Mouse (Mus musculus): ENCODE results near the gene Rpp38.
A peak's percentile ranks its signal among the peaks of the same experiment; 100 is the strongest.

The Rpp38 gene

DNA sequence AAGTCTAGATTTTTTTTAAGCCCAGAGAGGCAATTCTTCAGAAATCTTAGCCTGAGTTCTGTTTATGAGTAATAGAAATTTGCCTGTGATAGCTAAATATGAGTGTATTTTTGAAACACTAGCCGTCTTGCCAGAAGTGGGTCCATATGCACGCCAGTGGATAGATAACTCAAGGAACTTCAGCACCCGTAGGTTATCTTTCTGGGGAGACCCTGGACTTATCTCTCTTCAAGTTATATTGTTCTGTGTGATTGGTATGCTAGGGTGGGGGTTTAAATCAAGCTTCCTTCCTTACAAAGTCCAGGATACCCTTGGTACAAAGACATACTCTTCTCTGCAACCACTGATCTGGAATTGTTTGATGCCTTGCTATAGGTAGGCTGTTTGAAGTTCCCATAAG, 46.7 kb downstream of the Rpp38 start:
- DNase-seq (ENCODE audit: low read depth, low spot score) = no peak

DNA sequence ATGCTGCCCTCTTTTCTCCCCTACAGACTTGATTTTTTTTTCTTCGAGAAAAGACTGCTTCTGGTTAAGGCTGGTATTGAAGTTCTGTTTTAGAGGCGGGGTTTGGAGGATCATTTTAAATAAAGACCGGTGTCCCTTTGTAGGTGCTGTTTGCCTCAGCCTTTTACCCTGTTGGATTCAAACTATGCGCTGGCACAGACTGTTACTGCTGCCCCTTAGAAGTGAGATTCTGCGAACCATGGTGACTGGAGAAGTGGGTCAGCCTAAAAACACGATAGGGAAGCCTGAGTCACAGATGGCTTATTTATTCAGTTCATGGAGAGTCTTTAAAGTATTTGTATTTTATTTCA, 47.3 kb downstream of the Rpp38 start:
- no peak for DNase-seq (ENCODE audit: low read depth, low spot score)

DNA sequence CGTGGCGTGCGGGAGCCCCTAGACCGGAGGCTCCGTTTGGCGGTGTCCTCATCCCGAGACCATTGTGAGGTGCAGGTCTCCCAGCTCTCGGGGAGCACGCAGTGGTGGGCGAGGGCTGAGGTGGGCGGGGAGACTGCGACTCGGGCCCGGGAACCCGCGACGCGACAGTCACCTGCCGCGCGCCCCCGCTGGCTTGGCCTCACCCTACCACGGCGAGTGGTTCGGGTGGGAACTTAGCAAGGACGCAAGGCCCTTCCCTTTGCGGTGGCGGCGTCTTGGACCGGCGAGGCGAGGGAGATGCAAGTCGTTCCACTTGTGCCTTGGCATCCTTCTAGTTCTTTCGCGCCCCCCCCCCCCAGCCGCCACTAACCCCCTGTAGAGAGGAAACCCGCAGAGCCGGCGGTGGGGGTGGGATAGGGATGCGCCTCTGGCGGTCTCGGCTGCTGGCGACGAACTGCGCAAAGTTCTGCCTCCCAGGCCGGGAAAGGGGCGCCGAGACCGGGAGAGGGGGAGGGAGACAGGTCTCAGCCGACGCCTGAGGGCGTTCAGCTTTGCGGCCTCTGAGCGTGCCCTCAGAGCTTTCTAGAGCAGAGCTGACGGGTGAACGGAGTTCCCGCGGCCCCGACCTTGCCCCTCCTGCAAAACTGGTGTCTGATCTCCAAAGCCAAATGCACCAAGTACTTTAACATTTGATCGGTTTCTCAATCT, 47.8 kb downstream of the Rpp38 start:
- DNase-seq (ENCODE audit: low read depth, low spot score) = peak; percentile 72

DNA sequence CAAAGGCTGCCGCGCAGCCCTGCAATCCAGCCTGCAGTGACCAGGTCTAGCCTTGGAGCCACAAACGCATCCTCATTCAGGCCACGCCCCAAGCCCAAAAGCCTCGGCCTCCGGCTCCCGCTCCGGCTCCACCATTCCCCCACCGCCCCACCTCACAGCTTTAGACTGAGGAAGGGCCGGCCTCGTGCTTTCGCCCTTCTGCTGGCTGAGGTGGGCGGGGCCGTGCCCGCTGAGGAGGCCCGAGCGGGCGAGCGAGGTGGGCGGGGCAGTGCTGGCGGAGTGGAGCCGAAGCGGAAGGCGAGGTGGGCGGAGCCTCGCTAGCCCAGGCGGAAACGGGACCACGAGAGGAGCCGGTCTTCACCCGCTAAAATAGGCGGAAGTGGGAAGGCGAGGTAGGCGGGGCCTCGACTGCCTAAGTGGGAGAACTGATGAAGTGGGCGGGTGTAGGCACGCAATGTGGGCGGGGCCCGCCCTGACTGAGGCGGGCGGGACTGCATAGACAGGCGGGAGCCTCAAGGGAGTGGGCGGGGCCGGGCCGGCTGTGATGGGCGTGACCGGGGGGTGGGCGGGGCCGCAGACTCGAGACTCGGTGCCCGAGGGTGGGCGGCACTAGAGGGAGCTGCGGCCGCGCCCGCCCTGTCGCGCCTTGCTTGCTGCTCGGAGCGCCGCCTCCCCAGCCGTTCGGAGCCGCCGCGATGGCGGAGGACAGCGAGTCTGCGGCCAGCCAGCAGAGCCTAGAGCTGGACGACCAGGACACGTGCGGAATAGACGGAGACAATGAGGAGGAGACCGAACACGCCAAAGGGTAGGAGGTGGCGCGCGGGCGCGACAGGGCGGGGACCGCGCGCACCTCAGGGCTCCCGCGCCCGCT, 48.6 kb downstream of the Rpp38 start, which contains the start of gene Nmt2:
Gene Nmt2, plus strand, starts transcription at position 611 of the 871 bp plus-strand sequence.
- peak; percentile 99 for DNase-seq (ENCODE audit: low read depth, low spot score)

DNA sequence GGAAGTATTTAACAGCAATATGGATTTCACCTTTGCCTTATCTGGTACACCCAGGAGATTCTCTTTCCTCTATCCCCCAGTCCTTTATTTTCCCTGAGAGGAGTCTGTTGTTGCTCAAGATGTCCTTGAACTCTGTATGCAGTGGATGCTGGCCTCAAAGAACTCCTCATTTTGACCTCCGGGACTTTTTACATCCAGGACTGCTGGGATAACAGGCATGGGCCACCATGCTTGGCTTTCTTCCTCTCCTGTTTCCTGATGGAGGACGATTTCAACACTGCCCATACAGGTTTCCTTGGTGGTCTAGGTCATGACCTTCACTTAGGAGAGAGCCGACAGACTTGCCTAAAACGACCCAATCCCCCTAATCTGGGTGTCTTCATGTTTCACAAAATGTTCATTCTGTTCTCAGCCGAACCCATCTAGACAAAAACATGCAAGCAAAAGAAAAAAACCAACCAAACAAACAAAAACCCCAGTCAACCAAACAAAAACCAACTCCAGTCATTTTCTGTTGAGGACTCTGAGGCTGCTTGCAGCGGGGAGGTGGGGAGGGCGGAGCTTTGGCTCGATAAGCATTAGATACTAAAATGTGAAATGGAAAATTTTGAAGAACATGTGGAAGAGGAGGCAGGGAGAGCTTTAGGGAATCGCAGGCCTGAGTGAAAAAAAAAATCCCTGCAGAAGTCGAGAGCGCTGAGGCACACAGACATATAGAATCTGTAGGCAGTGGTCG, 49.4 kb downstream of the Rpp38 start:
- DNase-seq (ENCODE audit: low read depth, low spot score) = peak; percentile 39

DNA sequence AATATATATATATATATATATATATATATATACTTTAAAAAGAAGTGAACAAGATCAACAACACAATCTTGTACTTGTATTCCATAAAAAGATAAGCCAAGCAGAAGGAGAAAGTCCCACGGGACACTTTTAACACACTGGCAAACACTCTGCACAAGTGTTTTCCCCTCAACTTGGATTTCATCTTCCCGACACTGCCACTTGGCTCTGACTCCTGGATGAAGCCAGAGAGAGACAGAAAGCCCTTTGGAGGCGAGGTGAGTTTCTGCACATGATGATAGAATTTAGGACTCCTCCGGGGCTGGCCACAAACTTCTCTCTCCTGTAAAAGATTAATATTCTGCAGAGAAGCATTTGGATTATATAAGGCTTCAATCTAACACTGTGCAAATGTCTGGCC, 51.1 kb downstream of the Rpp38 start:
- no peak for DNase-seq (ENCODE audit: low read depth, low spot score)
